In genomic region chr15:101123202-101123601, GRCm38 (mm10) we compare ENCODE assay signal across 16 mouse cellular contexts. TPM values are rescaled to one million over a fixed set of nuclear protein-coding genes. Genes with fewer than 3 reads are reported as not detected.
A peak's percentile ranks its signal among the peaks of the same experiment; 100 is the strongest.
DNase-seq lines count a peak whose midpoint lies in the region; ATAC-seq lines count a peak whose summit lies in the region.
"Had no signal": no experiment of that assay in that cellular context is flagged by ENCODE, and none has a peak within 500 bp of the region (broad histone marks: within the 10 kb centered on the region; RNA-seq: fewer than 3 reads in every experiment).

No protein-coding gene starts in this region.

- WGBS in midbrain, embryonic 10.5 days, result 83% methylated on average over 4 of the region's 4 CpGs
- 35% methylated on average over 4 of the region's 4 CpGs for WGBS in midbrain, embryonic 15.5 days
- WGBS in limb, embryonic 13.5 days, result 57% methylated on average over 4 of the region's 4 CpGs

- H3K4me2 ChIP-seq in midbrain, embryonic 15.5 days, result no peak overlapping the region
- no peak overlapping the region for H3K4me2 ChIP-seq in limb, embryonic 13.5 days (replicated peaks)

- peak overlapping the region; percentile 2; the same call in 1 of the 2 replicates for H3K27ac ChIP-seq in midbrain, embryonic 10.5 days (replicated peaks)
- no peak overlapping the region for H3K27ac ChIP-seq in midbrain, embryonic 15.5 days
- no peak overlapping the region for H3K27ac ChIP-seq in limb, embryonic 13.5 days
- H3K27ac ChIP-seq: liver, embryonic 14.5 days had no signal

- H3K9me3 ChIP-seq in midbrain, embryonic 10.5 days (replicated peaks), result no peaks in the 10 kb centered on the region; the same call in 1 of the 2 replicates
- H3K9me3 ChIP-seq in midbrain, embryonic 15.5 days, result no peaks in the 10 kb centered on the region
- peaks cover 4% of the 10 kb centered on the region; the same call in 1 of the 2 replicates for H3K9me3 ChIP-seq in limb, embryonic 13.5 days

- no peak overlapping the region for H3K4me3 ChIP-seq in midbrain, embryonic 10.5 days
- H3K4me3 ChIP-seq in midbrain, embryonic 15.5 days, result no peak overlapping the region
- no peak overlapping the region for H3K4me3 ChIP-seq in limb, embryonic 13.5 days
- H3K4me3 ChIP-seq: myocyte had no signal

- peaks cover 42% of the 10 kb centered on the region for H3K27me3 ChIP-seq in midbrain, embryonic 10.5 days (ENCODE audit: low read depth, poor library complexity, severe bottlenecking)
- H3K27me3 ChIP-seq in midbrain, embryonic 15.5 days (replicated peaks), result peaks cover 8% of the 10 kb centered on the region
- peaks cover 14% of the 10 kb centered on the region for H3K27me3 ChIP-seq in limb, embryonic 13.5 days

- no peaks in the 10 kb centered on the region for H3K36me3 ChIP-seq in midbrain, embryonic 10.5 days
- no peaks in the 10 kb centered on the region for H3K36me3 ChIP-seq in midbrain, embryonic 15.5 days (replicated peaks)
- H3K36me3 ChIP-seq in limb, embryonic 13.5 days, result no peaks in the 10 kb centered on the region

- no peak for ATAC-seq in midbrain, embryonic 15.5 days (replicated peaks)
- ATAC-seq in limb, embryonic 13.5 days (ENCODE audit: low FRiP score, low read depth), result no peak

- peaks cover 25% of the 10 kb centered on the region for H3K4me1 ChIP-seq in midbrain, embryonic 10.5 days
- no peaks in the 10 kb centered on the region for H3K4me1 ChIP-seq in midbrain, embryonic 15.5 days
- H3K4me1 ChIP-seq in limb, embryonic 13.5 days, result peaks cover 6% of the 10 kb centered on the region

- DNase-seq in adrenal gland, adult 2 months, result peak; percentile 40
- DNase-seq in adrenal gland, postnatal 14 days, result no peak
- no peak for DNase-seq in midbrain, embryonic 10.5 days (ENCODE audit: low spot score)
- DNase-seq in embryo, embryonic 9.5 days (ENCODE audit: extremely low spot score), result no peak
- DNase-seq in right cerebral cortex, postnatal 4 days, result no peak
- DNase-seq in embryo, embryonic 10 days (ENCODE audit: low spot score), result no peak
- DNase-seq: cerebellum, adult 11 months; retina, postnatal 1 day had no signal

- no peak overlapping the region for H3K9ac ChIP-seq in midbrain, embryonic 15.5 days
- peak overlapping the region; percentile 19; the same call in 1 of the 2 replicates for H3K9ac ChIP-seq in limb, embryonic 13.5 days
- H3K9ac ChIP-seq: liver, embryonic 14.5 days had no signal

RNA-seq across cellular contexts. Expression of gene Acvrl1, which starts 5.1 kb away (rescaled TPM):
- 10 to 100 TPM; 15.0 to 22.6 TPM for total RNA-seq in adrenal gland, adult 2 months (2021)
- polyA plus RNA-seq in adrenal gland, adult 2 months (2012; rRNA removed), result 20.9 and 23.3 TPM in 2 replicates
- 16.7 and 20.7 TPM in 2 replicates for total RNA-seq in adrenal gland, postnatal 14 days (2021)
- polyA plus RNA-seq in midbrain, embryonic 10.5 days (2016; fragmentation: Nextera tagmentation; extraction: Ambion mirVana), result 8.9 and 10.7 TPM in 2 replicates
- 8.6 and 8.7 TPM in 2 replicates for polyA plus RNA-seq in midbrain, embryonic 15.5 days (2015; fragmentation: Nextera tagmentation; extraction: Ambion mirVana)
- polyA plus RNA-seq in limb, embryonic 13.5 days (2015; fragmentation: Nextera tagmentation; extraction: Ambion mirVana), result 9.6 TPM in 2 replicates

RNA-seq across cellular contexts. Expression of gene Ankrd33, which starts 7.6 kb away (rescaled TPM):
- 1 to 10 TPM in 1 of 2 experiments, under 1 TPM in 1; 0.59 to 1.0 TPM for total RNA-seq in adrenal gland, adult 2 months (2021)
- polyA plus RNA-seq in adrenal gland, adult 2 months (2012; rRNA removed), result 0.10 TPM in 1 of 2 replicates, not detected in the other
- total RNA-seq in adrenal gland, postnatal 14 days (2021), result not detected in 2 replicates
- not detected in 2 replicates for polyA plus RNA-seq in midbrain, embryonic 10.5 days (2016; fragmentation: Nextera tagmentation; extraction: Ambion mirVana)
- not detected in 2 replicates for polyA plus RNA-seq in midbrain, embryonic 15.5 days (2015; fragmentation: Nextera tagmentation; extraction: Ambion mirVana)
- polyA plus RNA-seq in limb, embryonic 13.5 days (2015; fragmentation: Nextera tagmentation; extraction: Ambion mirVana), result not detected in 2 replicates
- total RNA-seq: gastrocnemius, postnatal 4 days; layer of hippocampus, postnatal 14 days; MEL had no signal
- polyA plus RNA-seq: liver, embryonic 14.5 days; myocyte; stomach, embryonic 14.5 days had no signal

RNA-seq across cellular contexts. Expression of gene Fignl2, which starts 44.8 kb away (rescaled TPM):
- 1 to 10 TPM; 6.3 to 8.7 TPM for total RNA-seq in adrenal gland, adult 2 months (2021)
- 11.8 and 16.1 TPM in 2 replicates for polyA plus RNA-seq in adrenal gland, adult 2 months (2012; rRNA removed)
- 7.9 and 8.8 TPM in 2 replicates for total RNA-seq in adrenal gland, postnatal 14 days (2021)
- polyA plus RNA-seq in midbrain, embryonic 10.5 days (2016; fragmentation: Nextera tagmentation; extraction: Ambion mirVana), result 0.88 and 1.7 TPM in 2 replicates
- polyA plus RNA-seq in midbrain, embryonic 15.5 days (2015; fragmentation: Nextera tagmentation; extraction: Ambion mirVana), result 0.09 TPM in 1 of 2 replicates, not detected in the other
- polyA plus RNA-seq in limb, embryonic 13.5 days (2015; fragmentation: Nextera tagmentation; extraction: Ambion mirVana), result 0.20 and 0.26 TPM in 2 replicates
- total RNA-seq: MEL had no signal

RNA-seq across cellular contexts. Expression of gene Acvr1b, which starts 50.7 kb away (rescaled TPM):
- total RNA-seq in adrenal gland, adult 2 months (2021), result 10 to 100 TPM in 1 of 2 experiments, 1 to 10 TPM in 1; 5.2 to 10.0 TPM
- 10.1 and 11.2 TPM in 2 replicates for polyA plus RNA-seq in adrenal gland, adult 2 months (2012; rRNA removed)
- total RNA-seq in adrenal gland, postnatal 14 days (2021), result 9.0 and 11.2 TPM in 2 replicates
- 5.4 and 7.0 TPM in 2 replicates for polyA plus RNA-seq in midbrain, embryonic 10.5 days (2016; fragmentation: Nextera tagmentation; extraction: Ambion mirVana)
- 23.3 and 24.9 TPM in 2 replicates for polyA plus RNA-seq in midbrain, embryonic 15.5 days (2015; fragmentation: Nextera tagmentation; extraction: Ambion mirVana)
- polyA plus RNA-seq in limb, embryonic 13.5 days (2015; fragmentation: Nextera tagmentation; extraction: Ambion mirVana), result 6.1 and 7.1 TPM in 2 replicates
